Mouse (Mus musculus): ENCODE measurements at regions not wholly inside any gene's neighbourhood (a gene's known extent, or its start where the extent isn't known, plus 50 kb on each side); places are given as distances from the start of the nearest gene placed in this dataset.
"Not testable (repeated sequence)": the region's sequence is repeated elsewhere in the genome, so short reads cannot be mapped to it uniquely, and the experiment has no call there.

GRCm38 (mm10) chr17:63712937-63713336 is 149.9 kb upstream of the Fer start:
- no peak for DNase-seq

GRCm38 (mm10) chr17:63715687-63716086 is 147.2 kb upstream of the Fer start:
- DNase-seq: no peak

GRCm38 (mm10) chr17:63716161-63716560 is 146.7 kb upstream of the Fer start:
- DNase-seq: no peak

- DNase-seq: no peak
Observed at GRCm38 (mm10) chr17:63717051-63717578, 145.7 kb upstream of the Fer start.

GRCm38 (mm10) chr17:63718972-63719715 is 143.7 kb upstream of the Fer start:
- DNase-seq: no peak

GRCm38 (mm10) chr17:63719771-63720170 is 143.1 kb upstream of the Fer start:
- DNase-seq: no peak

- no peak for DNase-seq
Observed at GRCm38 (mm10) chr17:63720883-63721282, 142.0 kb upstream of the Fer start.

GRCm38 (mm10) chr17:63722434-63723004 is 140.3 kb upstream of the Fer start:
- no peak for DNase-seq

GRCm38 (mm10) chr17:63738206-63738605 is 124.7 kb upstream of the Fer start:
- DNase-seq: no peak

GRCm38 (mm10) chr17:63739710-63740109 is 123.2 kb upstream of the Fer start:
- DNase-seq: no peak

- not testable (repeated sequence) for DNase-seq
Observed at GRCm38 (mm10) chr17:63749257-63749656, 113.6 kb upstream of the Fer start.

- DNase-seq: no peak
Observed at GRCm38 (mm10) chr17:63754399-63754798, 108.5 kb upstream of the Fer start.

- DNase-seq: no peak
Observed at GRCm38 (mm10) chr17:63757896-63758695, 104.8 kb upstream of the Fer start.

GRCm38 (mm10) chr17:63758817-63759404 is 104.0 kb upstream of the Fer start:
- DNase-seq: no peak

GRCm38 (mm10) chr17:63761058-63761457 is 101.8 kb upstream of the Fer start:
- DNase-seq: no peak

GRCm38 (mm10) chr17:63771111-63771510 is 91.8 kb upstream of the Fer start:
- no peak for DNase-seq

- no peak for DNase-seq
Observed at GRCm38 (mm10) chr17:63784381-63785116, 78.3 kb upstream of the Fer start.

- no peak for DNase-seq
Observed at GRCm38 (mm10) chr17:63786444-63786843, 76.4 kb upstream of the Fer start.

- no peak for DNase-seq
Observed at GRCm38 (mm10) chr17:63794352-63794751, 68.5 kb upstream of the Fer start.

GRCm38 (mm10) chr17:63798381-63798780 is 64.5 kb upstream of the Fer start:
- no peak for DNase-seq

- DNase-seq: no peak
Observed at GRCm38 (mm10) chr17:63798961-63799531, 63.8 kb upstream of the Fer start.

- no peak for DNase-seq
Observed at GRCm38 (mm10) chr17:63801411-63801810, 61.5 kb upstream of the Fer start.
